Mouse (Mus musculus) MN1 (cell line): Measurements from ENCODE around the gene Hdc.
"Not testable (repeated sequence)": the region's sequence is repeated elsewhere in the genome, so short reads cannot be mapped to it uniquely, and the experiment has no call there.

Experiments used
- DNase-seq: peaks from one replicate; pipeline ENCODE4 v3.0.0-alpha.2; 2016; ENCODE audit warnings: low spot score

The Hdc gene

DNA sequence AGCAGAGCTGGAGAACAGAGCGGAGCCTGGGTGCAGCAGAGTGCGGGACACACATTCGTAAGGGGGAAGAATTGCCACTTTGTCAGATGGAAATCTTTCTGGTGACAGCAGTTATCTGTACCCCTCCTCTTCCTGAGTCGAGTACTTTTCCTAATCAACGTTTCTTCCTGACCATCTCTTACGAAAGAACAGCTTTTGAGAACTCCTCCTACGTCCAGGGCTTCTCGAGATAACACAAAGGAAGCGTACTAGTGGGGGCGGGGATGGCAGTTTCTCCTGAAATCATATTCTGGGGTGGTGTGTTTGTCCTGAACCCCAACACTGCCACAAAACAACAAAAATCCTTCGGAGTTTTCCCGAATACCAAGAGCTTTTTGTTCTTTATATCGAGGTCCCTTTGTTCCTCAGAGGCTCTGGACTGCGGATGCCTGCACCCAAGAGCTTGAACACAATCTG is at the start of gene Hdc:
Gene Hdc, minus strand, starts transcription at position 51 of the 456 bp plus-strand sequence.
- DNase-seq = no peak

DNA sequence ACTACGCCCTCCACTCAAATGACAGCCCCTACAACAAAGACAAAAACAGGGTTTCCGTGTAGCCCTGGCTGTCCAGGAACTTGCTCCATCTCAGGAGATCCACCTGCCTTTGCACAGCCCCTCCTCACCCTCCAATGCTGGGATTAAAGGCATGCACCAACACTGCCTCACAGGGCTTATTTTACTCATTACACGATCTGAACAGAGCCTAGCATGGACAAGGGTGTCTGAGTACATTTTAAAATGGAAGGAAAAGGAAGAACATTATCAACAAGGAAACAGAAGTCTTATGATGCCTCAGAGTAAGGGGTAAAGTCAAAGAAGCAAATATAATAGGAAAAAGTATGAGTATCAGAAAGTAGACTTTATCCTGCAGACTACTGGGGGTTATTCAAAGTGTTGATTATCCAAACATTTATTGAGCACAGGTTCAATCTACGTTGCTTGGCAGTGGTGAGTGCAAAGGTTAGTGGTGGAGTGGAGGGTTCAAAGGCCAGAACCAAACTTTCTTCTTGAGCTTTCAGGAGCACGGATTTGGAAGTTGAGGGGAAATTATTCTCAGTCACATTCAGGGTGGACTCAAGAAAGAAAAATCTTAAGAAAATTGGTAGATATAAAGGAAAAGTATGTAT is 49.6 kb upstream of the Hdc start:
- DNase-seq = no peak

GRCm38 (mm10) chr2:126665984-126666383 is 46.9 kb upstream of the Hdc start:
- no peak for DNase-seq

DNA sequence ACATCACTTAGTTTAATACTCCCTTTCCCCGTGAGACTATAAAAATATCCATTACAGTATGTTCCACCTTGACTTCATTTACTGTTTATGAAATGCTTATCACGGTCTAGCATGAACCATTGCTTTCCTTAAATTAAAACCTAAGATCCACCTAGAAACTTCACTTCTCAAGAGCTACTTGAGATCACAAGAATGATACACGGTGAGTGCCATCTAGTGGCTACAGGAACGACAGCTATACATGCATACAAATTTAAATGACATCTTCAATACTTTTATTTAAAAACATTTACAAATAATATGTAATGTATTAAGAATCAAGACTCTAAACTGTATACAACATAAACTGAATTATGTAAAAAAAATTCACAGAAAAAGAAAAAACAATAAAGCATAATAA is 44.4 kb upstream of the Hdc start:
- DNase-seq = peak; percentile 40

- DNase-seq = no peak
Observed at GRCm38 (mm10) chr2:126652929-126653328, 33.8 kb upstream of the Hdc start.

GRCm38 (mm10) chr2:126647762-126648161 is 28.7 kb upstream of the Hdc start:
- DNase-seq = no peak

DNA sequence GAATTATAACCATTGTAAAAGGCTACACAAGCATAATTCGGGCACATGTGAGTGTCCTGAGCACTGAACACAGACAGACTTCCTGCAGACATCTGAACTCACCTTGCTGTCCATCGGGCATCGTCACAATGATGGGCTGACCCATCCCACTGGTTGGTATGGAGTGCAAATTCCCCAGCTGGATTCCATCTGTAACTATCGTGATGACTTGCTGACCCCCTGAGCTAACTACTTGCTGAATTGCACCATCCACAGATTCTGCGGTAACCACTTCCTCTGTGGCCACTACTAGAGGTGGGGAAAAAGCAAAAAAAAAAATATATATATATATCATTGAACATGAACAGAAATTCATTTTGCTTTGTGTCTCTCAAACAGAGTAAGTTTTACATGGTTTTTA is 27.4 kb upstream of the Hdc start:
- DNase-seq = no peak

DNA sequence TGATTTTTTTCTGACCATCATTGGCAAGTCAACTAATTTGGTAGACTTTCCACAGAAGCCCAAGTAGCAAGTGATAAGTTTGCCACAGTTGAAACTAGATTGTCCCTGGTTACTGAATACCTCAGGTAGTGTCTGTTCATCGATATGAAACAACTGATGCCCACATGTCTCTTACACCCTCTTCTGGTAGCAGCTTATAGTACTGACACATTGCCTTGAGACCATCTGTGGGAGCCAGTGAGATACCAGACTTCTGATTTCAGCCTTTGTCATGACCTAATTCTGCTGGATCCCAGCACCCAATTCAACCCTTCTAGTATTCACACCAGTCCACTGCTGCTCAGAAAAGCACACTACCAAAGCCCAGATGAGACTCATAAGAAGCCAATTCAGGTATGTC is 25.7 kb upstream of the Hdc start:
- no peak for DNase-seq

- no peak for DNase-seq
Observed at GRCm38 (mm10) chr2:126640298-126640697, 21.2 kb upstream of the Hdc start.

GRCm38 (mm10) chr2:126635939-126636823 is 17.1 kb upstream of the Hdc start:
- DNase-seq = no peak

DNA sequence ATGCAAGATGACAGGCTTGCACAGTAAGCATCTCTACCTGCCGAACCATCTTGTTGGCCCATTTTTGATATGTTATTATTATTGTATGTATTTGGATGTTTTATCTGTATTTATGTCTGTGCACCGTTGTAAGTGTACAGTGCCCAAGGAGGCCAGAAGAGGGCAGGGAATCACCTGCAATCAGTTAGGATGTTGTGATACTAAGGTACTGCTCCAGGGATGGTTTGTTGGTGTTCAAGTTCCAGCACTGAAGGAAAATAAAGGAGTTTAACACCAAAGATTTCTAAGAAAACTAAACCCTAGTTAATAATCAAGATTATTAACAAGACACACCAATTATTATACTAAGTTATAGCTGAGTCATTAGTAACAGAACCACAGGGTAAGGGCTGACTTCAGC is 14.1 kb upstream of the Hdc start:
- DNase-seq = no peak

GRCm38 (mm10) chr2:126628455-126628995 is 9.4 kb upstream of the Hdc start:
- no peak for DNase-seq

GRCm38 (mm10) chr2:126623138-126623537 is 4.0 kb upstream of the Hdc start:
- no peak for DNase-seq

GRCm38 (mm10) chr2:126622455-126622854 is 3.4 kb upstream of the Hdc start:
- no peak for DNase-seq

DNA sequence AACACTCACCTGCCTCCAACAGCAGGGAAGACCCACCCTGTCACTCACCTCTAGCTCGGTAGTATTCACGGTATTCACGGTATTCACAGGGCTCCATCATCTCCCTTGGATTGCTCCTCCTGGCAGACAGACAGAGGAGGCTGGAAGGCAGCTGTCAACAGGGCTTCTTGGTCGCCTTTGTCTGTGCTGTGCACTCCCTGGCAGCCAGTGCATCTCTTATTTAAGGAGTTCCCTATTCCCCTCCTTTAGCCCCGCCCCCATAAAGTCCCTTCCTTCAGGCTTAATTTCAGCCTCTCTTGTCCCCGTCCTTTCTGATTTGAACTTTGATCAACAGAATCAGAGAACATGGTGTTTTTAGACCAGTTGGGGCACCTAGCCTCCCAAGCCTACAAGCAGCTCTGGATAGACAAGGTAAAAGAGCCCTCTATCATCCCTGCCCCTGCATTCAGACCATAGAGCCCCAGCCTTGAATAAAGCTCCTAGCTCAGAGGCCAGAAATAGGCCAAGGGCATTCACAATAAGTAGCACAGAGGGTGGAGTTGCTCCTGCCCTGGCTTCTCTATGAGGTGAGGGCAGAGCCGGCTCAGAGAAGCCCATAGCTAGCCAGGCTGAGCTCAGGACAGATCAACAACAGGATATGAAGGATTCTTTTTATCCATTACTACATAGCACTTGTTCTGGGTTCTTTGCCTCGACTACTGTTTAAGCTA is 474 bp downstream of the Hdc start:
- DNase-seq = no peak

DNA sequence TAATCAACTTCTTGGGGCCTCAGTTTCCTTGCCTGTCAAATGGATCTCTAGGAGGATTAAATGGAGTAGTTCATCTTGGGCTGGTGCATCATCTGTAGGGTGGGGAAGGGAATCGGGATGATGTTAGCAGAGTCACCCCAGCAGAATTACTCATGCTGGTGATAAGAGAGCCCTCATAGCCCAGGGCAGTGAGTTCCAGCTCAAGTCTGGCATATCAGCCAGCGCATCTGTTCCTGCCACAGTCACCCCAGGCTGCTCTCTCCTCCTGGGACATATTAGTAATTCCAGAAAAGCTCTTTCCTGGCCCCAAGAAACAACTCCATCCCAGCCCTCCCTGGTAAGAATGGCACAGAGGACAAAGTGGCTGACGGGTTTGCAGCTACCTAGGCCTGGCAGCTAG is 3.7 kb downstream of the Hdc start:
- no peak for DNase-seq

DNA sequence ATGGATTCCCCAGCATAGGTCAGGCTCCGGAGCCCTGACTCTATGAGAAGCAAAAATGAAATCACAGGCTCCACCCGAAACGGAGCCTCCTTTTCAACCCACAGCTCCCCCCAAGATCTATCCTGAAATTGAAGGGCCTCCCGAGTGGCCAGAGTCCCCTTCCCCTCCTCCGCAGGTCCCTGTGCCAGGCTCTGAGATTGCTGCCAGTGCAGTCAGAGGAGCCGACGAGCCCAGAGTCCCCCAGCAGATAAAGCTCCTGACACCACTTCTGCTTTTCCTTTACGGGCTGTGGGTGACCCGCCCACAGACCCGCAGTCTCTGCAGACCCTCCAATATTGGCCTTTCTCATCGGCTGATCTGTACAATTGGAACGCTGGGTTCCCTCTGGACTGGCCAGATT is 9.5 kb downstream of the Hdc start:
- not testable (repeated sequence) for DNase-seq

DNA sequence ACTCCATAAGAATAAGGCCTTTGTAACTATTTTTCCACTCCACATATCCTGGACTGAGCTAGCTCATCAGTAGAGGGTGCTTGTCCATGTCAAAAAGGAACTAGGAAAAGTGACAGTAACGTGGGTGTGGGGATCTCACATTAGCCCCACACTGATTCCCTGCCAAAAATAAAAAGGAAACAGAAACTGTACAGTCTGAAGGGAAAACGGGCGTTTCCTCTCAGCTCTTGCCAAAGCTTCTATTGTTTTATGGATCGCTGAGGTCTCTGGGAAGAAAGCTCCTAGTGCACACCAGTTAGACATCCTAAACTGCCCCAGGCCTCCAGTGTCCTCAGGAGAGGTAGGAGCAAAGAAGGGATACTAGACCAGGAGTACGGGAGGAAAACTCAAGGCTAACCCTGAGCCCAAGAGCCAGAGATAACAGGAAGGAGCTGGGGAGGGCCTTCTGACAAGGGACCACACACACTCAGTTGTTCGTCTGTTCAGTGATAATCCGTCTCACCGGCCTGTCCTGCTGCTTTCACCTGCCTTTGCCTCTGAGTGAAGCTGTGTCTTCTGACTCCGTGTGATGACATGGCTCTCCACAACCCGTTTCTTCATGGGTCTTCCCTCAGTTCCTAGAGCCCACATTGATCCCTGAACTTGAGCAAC is 11.4 kb downstream of the Hdc start:
- no peak for DNase-seq

DNA sequence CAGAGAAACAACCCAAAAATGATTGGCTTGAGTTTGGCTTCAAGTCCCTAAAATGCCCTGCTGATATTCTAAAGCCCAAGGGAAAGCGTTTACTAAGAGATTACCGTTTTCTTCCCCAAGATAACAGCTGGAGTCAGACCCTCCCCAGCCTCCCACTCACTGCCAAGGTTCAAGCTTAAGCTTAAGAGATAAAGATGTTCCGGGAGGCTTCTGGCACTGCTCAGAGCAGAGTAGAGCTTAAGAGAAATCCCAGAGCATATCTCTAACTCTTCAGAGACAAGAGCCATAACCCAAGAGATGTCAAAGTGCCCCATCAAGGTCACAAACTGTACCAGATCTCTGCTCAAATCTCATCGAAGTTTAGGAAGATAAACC is 12.4 kb downstream of the Hdc start:
- DNase-seq = no peak

- DNase-seq = no peak
Observed at GRCm38 (mm10) chr2:126606061-126606687, 12.9 kb downstream of the Hdc start.

DNA sequence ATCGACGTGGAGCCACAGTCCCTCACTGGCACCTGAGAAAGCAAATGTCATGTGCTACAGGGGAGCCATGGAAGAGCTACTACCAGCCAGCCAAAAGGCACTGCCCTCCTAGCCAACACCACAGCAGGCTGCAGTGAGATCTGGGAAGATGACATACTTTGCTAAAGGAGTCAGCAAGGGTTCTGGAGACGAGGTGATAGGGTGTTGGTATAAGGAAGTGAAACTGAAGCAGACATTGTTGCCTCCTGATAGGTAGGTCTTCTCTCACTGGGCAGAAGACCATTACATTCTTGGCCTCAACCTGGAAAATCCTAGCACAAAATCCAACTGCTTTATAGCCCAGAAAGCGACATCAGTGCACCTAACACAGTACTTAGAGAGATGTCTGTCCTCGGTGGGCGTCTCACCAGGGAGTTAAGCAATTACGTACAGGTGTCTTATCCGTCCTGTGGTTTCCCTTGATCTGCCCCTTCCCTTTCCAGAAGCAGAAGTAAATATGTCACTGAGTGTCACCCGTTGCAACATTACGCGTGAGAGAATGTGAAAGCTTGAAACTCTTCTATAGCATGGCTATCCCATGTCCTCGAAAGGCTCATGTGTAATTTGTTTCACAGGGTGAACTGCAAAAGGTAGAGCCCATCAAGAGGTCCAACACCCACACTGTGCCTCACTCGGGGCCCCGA is 17.0 kb downstream of the Hdc start:
- DNase-seq = no peak
